Mouse (Mus musculus) heart, postnatal 36 days (tissue): Measurements from ENCODE around the gene Cyp2d10. TPM values are rescaled to one million over a fixed set of nuclear protein-coding genes. Genes with fewer than 3 reads are reported as not detected.
"Not testable (repeated sequence)": the region's sequence is repeated elsewhere in the genome, so short reads cannot be mapped to it uniquely, and the experiment has no call there.

Experiments used
- DNase-seq, 2 experiments: peaks; one replicate each; pipeline ENCODE4 v3.0.0; 2021 to 2022
- intact Hi-C: fragments of 180-260 bp; cut with DNase I; formaldehyde crosslinking; loops from one replicate; pipeline ENCODE4 v1.15.1; 2025
- total RNA-seq, 2 experiments: library from RNA; stranded (reverse); gene quantifications; 2 replicates each; pipeline ENCODE4 v1.2.3; 2021

Cyp2d10 gene
- not detected for total RNA-seq

GRCm38 (mm10) chr15:82406981-82407380, at the start of gene Cyp2d10:
Gene Cyp2d10 (minus strand): TSS chr15:82407195.
- no peak for DNase-seq
- intact Hi-C loops: no loop called here

- intact Hi-C loops, DNase-seq: not testable (repeated sequence)
Measured at GRCm38 (mm10) chr15:82456086-82456790, 49.2 kb upstream of the Cyp2d10 start.

- intact Hi-C loops, DNase-seq: not testable (repeated sequence)
Measured at GRCm38 (mm10) chr15:82453501-82453900, 46.5 kb upstream of the Cyp2d10 start.

- intact Hi-C loops, DNase-seq: not testable (repeated sequence)
Measured at GRCm38 (mm10) chr15:82452133-82452532, 45.1 kb upstream of the Cyp2d10 start.

GRCm38 (mm10) chr15:82450045-82450444, 43.0 kb upstream of the Cyp2d10 start:
- intact Hi-C loops, DNase-seq: not testable (repeated sequence)

- no peak for DNase-seq
- intact Hi-C loops: no loop called here
Measured at GRCm38 (mm10) chr15:82445196-82445595, 38.2 kb upstream of the Cyp2d10 start.

- DNase-seq: no peak
- intact Hi-C loops: no loop called here
Measured at GRCm38 (mm10) chr15:82443658-82444057, 36.7 kb upstream of the Cyp2d10 start.

GRCm38 (mm10) chr15:82437975-82438617, 31.1 kb upstream of the Cyp2d10 start:
- no peak for DNase-seq
- intact Hi-C loops: no loop called here

GRCm38 (mm10) chr15:82435606-82436005, 28.6 kb upstream of the Cyp2d10 start:
- no peak for DNase-seq
- intact Hi-C loops: no loop called here

- intact Hi-C loops: no loop called here
- DNase-seq: no peak
Measured at GRCm38 (mm10) chr15:82435011-82435410, 28.0 kb upstream of the Cyp2d10 start.

GRCm38 (mm10) chr15:82434541-82434940, 27.5 kb upstream of the Cyp2d10 start:
- DNase-seq: no peak
- intact Hi-C loops: no loop called here

GRCm38 (mm10) chr15:82433621-82434020, 26.6 kb upstream of the Cyp2d10 start:
- DNase-seq: no peak
- intact Hi-C loops: no loop called here

- intact Hi-C loops: no loop called here
- no peak for DNase-seq
Measured at GRCm38 (mm10) chr15:82433137-82433536, 26.1 kb upstream of the Cyp2d10 start, which contains the start of gene Cyp2d9. Gene Cyp2d9 (plus strand): TSS chr15:82433437.

GRCm38 (mm10) chr15:82423471-82423870, 16.5 kb upstream of the Cyp2d10 start:
- intact Hi-C loops: no loop called here
- DNase-seq: no peak

- intact Hi-C loops: no loop called here
- no peak for DNase-seq
Measured at GRCm38 (mm10) chr15:82422935-82423334, 15.9 kb upstream of the Cyp2d10 start.

- DNase-seq: no peak
- intact Hi-C loops: loop anchor here (5.0 kb wide), 1 partner anchor 81 kb away; the partner anchor contains the start of genes Naga, Pheta2 and Smdt1
Measured at GRCm38 (mm10) chr15:82418616-82419015, 11.6 kb upstream of the Cyp2d10 start.

- intact Hi-C loops: loop anchor here (1.0 to 5.0 kb wide), 4 partner anchors 36 to 151 kb away; partner anchors contain the start of genes Cyp2d22, Naga, Ndufa6 and Pheta2
- peak; percentile 84 for DNase-seq
Measured at GRCm38 (mm10) chr15:82416797-82417789, 10.1 kb upstream of the Cyp2d10 start.

- intact Hi-C loops: no loop called here
Measured at GRCm38 (mm10) chr15:82407536-82407935, 541 bp upstream of the Cyp2d10 start.

GRCm38 (mm10) chr15:82404163-82404562, 2.8 kb downstream of the Cyp2d10 start:
- intact Hi-C loops: no loop called here
- DNase-seq: no peak

More at GRCm38 (mm10) chr15:82407536-82407935, 541 bp upstream of the Cyp2d10 start:
- no peak for DNase-seq

- intact Hi-C loops: no loop called here
- DNase-seq: no peak
Measured at GRCm38 (mm10) chr15:82403606-82404005, 3.4 kb downstream of the Cyp2d10 start.

GRCm38 (mm10) chr15:82402741-82403140, 4.3 kb downstream of the Cyp2d10 start:
- intact Hi-C loops: no loop called here

More at GRCm38 (mm10) chr15:82402741-82403140, 4.3 kb downstream of the Cyp2d10 start:
- DNase-seq: no peak
